Mouse (Mus musculus) spleen, postnatal 14 days (tissue): Measurements from ENCODE around the gene Tmem121.
"Not testable (repeated sequence)": the region's sequence is repeated elsewhere in the genome, so short reads cannot be mapped to it uniquely, and the experiment has no call there.

Experiments
- DNase-seq, 2 experiments: peaks; one replicate each; pipeline ENCODE4 v3.0.0; 2021 to 2022; ENCODE audit warnings: low spot score in 2 of 2

The Tmem121 gene

GRCm38 (mm10) chr12:113186326-113187010 is 738 bp downstream of the Tmem121 start:
- no peak for DNase-seq

- no peak for DNase-seq
Observed at GRCm38 (mm10) chr12:113187011-113187375, 1.3 kb downstream of the Tmem121 start.

- DNase-seq = peak; percentile 57 to 70
Observed at GRCm38 (mm10) chr12:113187584-113188295, 2.0 kb downstream of the Tmem121 start.

- no peak for DNase-seq
Observed at GRCm38 (mm10) chr12:113188349-113189055, 2.8 kb downstream of the Tmem121 start.

- DNase-seq = no peak
Observed at GRCm38 (mm10) chr12:113193423-113193822, 7.7 kb downstream of the Tmem121 start.

GRCm38 (mm10) chr12:113199132-113199531 is 13.4 kb downstream of the Tmem121 start:
- not testable (repeated sequence) for DNase-seq

GRCm38 (mm10) chr12:113201301-113201700 is 15.6 kb downstream of the Tmem121 start:
- DNase-seq = no peak

- no peak for DNase-seq
Observed at GRCm38 (mm10) chr12:113202008-113202407, 16.3 kb downstream of the Tmem121 start.

- no peak for DNase-seq
Observed at GRCm38 (mm10) chr12:113203522-113203921, 17.8 kb downstream of the Tmem121 start.

GRCm38 (mm10) chr12:113205251-113205942 is 19.7 kb downstream of the Tmem121 start:
- DNase-seq = no peak

GRCm38 (mm10) chr12:113207737-113208136 is 22.0 kb downstream of the Tmem121 start:
- no peak for DNase-seq

GRCm38 (mm10) chr12:113210586-113211378 is 25.1 kb downstream of the Tmem121 start:
- DNase-seq = no peak

- no peak for DNase-seq
Observed at GRCm38 (mm10) chr12:113211772-113212171, 26.0 kb downstream of the Tmem121 start.

- no peak for DNase-seq
Observed at GRCm38 (mm10) chr12:113212326-113212924, 26.7 kb downstream of the Tmem121 start.

- DNase-seq = no peak
Observed at GRCm38 (mm10) chr12:113213226-113213625, 27.5 kb downstream of the Tmem121 start.

GRCm38 (mm10) chr12:113214072-113214808 is 28.5 kb downstream of the Tmem121 start:
- DNase-seq = no peak

GRCm38 (mm10) chr12:113214972-113215666 is 29.4 kb downstream of the Tmem121 start:
- DNase-seq = no peak

- DNase-seq = peak; percentile 50 to 67
Observed at GRCm38 (mm10) chr12:113215667-113216346, 30.1 kb downstream of the Tmem121 start.
